Mouse (Mus musculus) C2C12 (cell line): Measurements from ENCODE around the gene Samd5.

Experiments used
- CEBPB ChIP-seq: IDR thresholded peaks from one replicate; pipeline ENCODE4 v1.6.1; 2011; ENCODE audit warnings: low read depth, mild to moderate bottlenecking, control low read depth, moderate library complexity
- CTCF ChIP-seq: IDR thresholded peaks from one replicate; pipeline ENCODE4 v1.5.1; 2011; ENCODE audit not compliant: control insufficient read depth, insufficient read depth, insufficient read length
- FOSL1 ChIP-seq: IDR thresholded peaks from one replicate; pipeline ENCODE4 v1.8.0; 2011; ENCODE audit warnings: mild to moderate bottlenecking, low read length; ENCODE audit not compliant: poor library complexity, insufficient read depth, severe bottlenecking
- MAX ChIP-seq: IDR thresholded peaks from one replicate; pipeline ENCODE4 v1.6.1; 2011; ENCODE audit warnings: mild to moderate bottlenecking, control low read depth
- MYOD1 ChIP-seq: IDR thresholded peaks from one replicate; pipeline ENCODE4 v1.6.1; 2011; ENCODE audit warnings: low read depth; ENCODE audit not compliant: control insufficient read depth, insufficient read length
- MYOG ChIP-seq: IDR thresholded peaks from one replicate; pipeline ENCODE4 v1.6.1; 2011; ENCODE audit not compliant: control insufficient read depth, insufficient read length; ENCODE audit errors: extremely low read depth
- USF1 ChIP-seq: IDR thresholded peaks from one replicate; pipeline ENCODE4 v1.6.1; 2011; ENCODE audit warnings: low read depth, mild to moderate bottlenecking, control low read depth, moderate library complexity

DNA sequence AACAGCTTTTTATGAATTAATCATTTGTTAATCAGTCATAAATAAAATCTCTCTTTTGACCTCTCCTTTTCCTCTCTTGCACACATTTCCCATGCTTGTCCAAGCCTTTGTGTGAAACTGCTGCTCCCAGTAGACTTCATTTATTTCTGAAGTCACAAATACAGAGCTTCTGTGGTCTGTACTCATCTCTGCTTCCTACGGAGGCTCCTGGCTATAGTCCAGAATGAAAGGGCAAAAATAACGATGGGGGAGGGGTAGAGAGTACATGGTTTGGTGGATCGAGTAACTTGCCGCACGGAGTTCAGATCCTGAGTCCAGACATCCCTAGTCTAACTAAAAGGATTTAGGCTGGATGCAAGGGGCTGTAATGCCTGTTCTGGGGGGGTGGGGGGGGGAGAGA, 3.1 kb upstream of the Samd5 start:
- no peak for TF ChIP-seq MYOD1
- no peak for TF ChIP-seq CTCF
- TF ChIP-seq FOSL1, result no peak
- no peak for TF ChIP-seq MAX
- no peak for TF ChIP-seq USF1
- no peak for TF ChIP-seq CEBPB
- no peak for TF ChIP-seq MYOG
